Mouse (Mus musculus) inflammation-experienced regulatory T-cells, adult 6 months (primary cell): ENCODE measurements at regions not wholly inside any gene's neighbourhood (a gene's known extent, or its start where the extent isn't known, plus 50 kb on each side); places are given as distances from the start of the nearest gene placed in this dataset.
A peak's percentile ranks its signal among the peaks of the same experiment; 100 is the strongest.

Experiments
- ATAC-seq: one replicate; pipeline ENCODE4 v1.8.0; 2017

- ATAC-seq = no peak
Measured at GRCm38 (mm10) chr13:75204417-75204816, 114.8 kb downstream of the Pcsk1 start.

GRCm38 (mm10) chr13:75223944-75224343, 134.3 kb downstream of the Pcsk1 start:
- no peak for ATAC-seq

GRCm38 (mm10) chr13:75225581-75226297, 136.1 kb downstream of the Pcsk1 start:
- no peak for ATAC-seq

GRCm38 (mm10) chr13:75227616-75228277, 138.1 kb downstream of the Pcsk1 start:
- ATAC-seq = peak; percentile 76

GRCm38 (mm10) chr13:75236424-75236823, 146.8 kb downstream of the Pcsk1 start:
- ATAC-seq = no peak
